Mouse (Mus musculus): ENCODE measurements around the gene Ghr.

- TF ChIP-seq CTCF (IDR thresholded peaks at IDR 0.05; ENCODE audit: extremely low read depth, insufficient read depth, insufficient read length, insufficient replicate concordance) (no peak), POLR2A (IDR thresholded peaks at IDR 0.05; ENCODE audit: low read depth, low read length) (no peak)
These were observed 3.1 kb downstream of the Ghr start for GRCm38 (mm10) chr15:3580216-3580615.
